Mouse (Mus musculus) forebrain, embryonic 14.5 days (tissue): ENCODE measurements around the gene Nfxl1. TPM values are rescaled to one million over a fixed set of nuclear protein-coding genes. Genes with fewer than 3 reads are reported as not detected.

ENCODE experiments used
- ATAC-seq: fragments of 200-750 bp; cut with Nextera tagmentation; 2 replicates; pipeline ENCODE4 v1.8.0; 2017; ENCODE audit warnings: mild to moderate bottlenecking, moderate library complexity
- DNase-seq: peaks from one replicate; pipeline ENCODE4 v3.0.0-alpha.2; 2015; ENCODE audit warnings: low spot score
- H3K27ac ChIP-seq: fragments of 300-500 bp; sonication (generic); 2 replicates; pipeline ENCODE4 v1.5.1; 2014; ENCODE audit warnings: low read depth, mild to moderate bottlenecking, control low read depth, low read length, moderate library complexity
- H3K27me3 ChIP-seq: fragments of 300-500 bp; sonication (generic); replicated peaks from 2 replicates; pipeline ENCODE4 v1.6.1; 2014; ENCODE audit warnings: low read length, control low read depth, mixed read lengths; ENCODE audit not compliant: control insufficient read depth, insufficient read depth
- H3K36me3 ChIP-seq: fragments of 300-500 bp; sonication (generic); 2 replicates; pipeline ENCODE4 v1.6.1; 2014; ENCODE audit warnings: low read length, control low read depth; ENCODE audit not compliant: control insufficient read depth, insufficient read depth
- H3K4me1 ChIP-seq: fragments of 300-500 bp; sonication (generic); 2 replicates; pipeline ENCODE4 v1.6.1; 2014; ENCODE audit warnings: antibody characterized with exemption, low read length, control low read depth; ENCODE audit not compliant: control insufficient read depth, insufficient read depth
- H3K4me2 ChIP-seq: fragments of 300-500 bp; sonication (generic); 2 replicates; pipeline ENCODE4 v1.6.1; 2014; ENCODE audit warnings: mild to moderate bottlenecking, control low read depth, low read length
- H3K4me3 ChIP-seq: fragments of 300-500 bp; sonication (generic); 2 replicates; pipeline ENCODE4 v1.5.1; 2014; ENCODE audit warnings: low read depth, low read length, control low read depth
- H3K9ac ChIP-seq: fragments of 300-500 bp; sonication (generic); 2 replicates; pipeline ENCODE4 v1.6.1; 2014; ENCODE audit warnings: mild to moderate bottlenecking, low read length, control low read depth, moderate library complexity
- H3K9me3 ChIP-seq: fragments of 300-500 bp; sonication (generic); replicated peaks from 2 replicates; pipeline ENCODE4 v1.6.1; 2016; ENCODE audit warnings: low read length, control low read depth, mixed read lengths; ENCODE audit not compliant: control insufficient read depth
- WGBS: fragments of 180-500 bp; shearing (Covaris S2); extraction: QIAGEN DNeasy Blood & Tissue Kit; methylation state at CpG from one replicate; pipeline ENCODE4 v1.1.7; 2014; 5-methylcytosine and 5-hydroxymethylcytosine counted together
- polyA plus RNA-seq: library from polyadenylated mRNA; unstranded; fragments of >200 nt; fragmentation: Nextera tagmentation; extraction: Ambion mirVana; gene quantifications from 2 replicates; pipeline ENCODE4 v1.2.1, GENCODE M21; 2014

The Nfxl1 gene
- polyA plus RNA-seq, 1 experiment from 2014 or later = 14.1 TPM

DNA sequence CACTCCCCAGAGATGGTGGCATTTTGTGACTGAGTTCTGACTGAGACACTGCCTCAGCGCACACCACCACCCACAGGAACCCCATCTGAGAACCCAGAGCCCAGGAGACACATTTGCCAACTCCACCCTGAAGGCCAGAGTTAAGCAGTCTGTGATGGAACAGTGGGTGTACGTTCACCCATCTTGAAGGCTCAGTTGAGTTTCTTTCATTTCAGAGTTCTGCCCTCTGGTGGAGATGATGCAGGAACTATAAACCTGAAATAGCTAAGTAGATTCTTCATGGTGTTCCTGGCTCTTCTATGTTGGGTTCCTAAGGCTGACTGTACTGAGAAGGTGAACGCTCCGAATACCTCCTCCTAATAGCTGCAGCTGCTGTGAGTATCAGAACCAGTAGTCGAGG lies 53.7 kb downstream of the Nfxl1 start:
- Histone ChIP-seq H3K9me3 (no peaks in the 10 kb centered on the region), H3K4me3 (no peak overlapping the region), H3K9ac (no peak overlapping the region), H3K36me3 (no peaks in the 10 kb centered on the region), H3K27ac (no peak overlapping the region), H3K4me2 (no peak overlapping the region), H3K4me1 (peaks cover 9% of the 10 kb centered on the region; the same call in 1 of the 2 replicates), H3K27me3 (peaks cover 29% of the 10 kb centered on the region)
- WGBS = 78% methylated on average over 5 of the region's 5 CpGs
- ATAC-seq (no peak), DNase-seq (peak; percentile 55)

DNA sequence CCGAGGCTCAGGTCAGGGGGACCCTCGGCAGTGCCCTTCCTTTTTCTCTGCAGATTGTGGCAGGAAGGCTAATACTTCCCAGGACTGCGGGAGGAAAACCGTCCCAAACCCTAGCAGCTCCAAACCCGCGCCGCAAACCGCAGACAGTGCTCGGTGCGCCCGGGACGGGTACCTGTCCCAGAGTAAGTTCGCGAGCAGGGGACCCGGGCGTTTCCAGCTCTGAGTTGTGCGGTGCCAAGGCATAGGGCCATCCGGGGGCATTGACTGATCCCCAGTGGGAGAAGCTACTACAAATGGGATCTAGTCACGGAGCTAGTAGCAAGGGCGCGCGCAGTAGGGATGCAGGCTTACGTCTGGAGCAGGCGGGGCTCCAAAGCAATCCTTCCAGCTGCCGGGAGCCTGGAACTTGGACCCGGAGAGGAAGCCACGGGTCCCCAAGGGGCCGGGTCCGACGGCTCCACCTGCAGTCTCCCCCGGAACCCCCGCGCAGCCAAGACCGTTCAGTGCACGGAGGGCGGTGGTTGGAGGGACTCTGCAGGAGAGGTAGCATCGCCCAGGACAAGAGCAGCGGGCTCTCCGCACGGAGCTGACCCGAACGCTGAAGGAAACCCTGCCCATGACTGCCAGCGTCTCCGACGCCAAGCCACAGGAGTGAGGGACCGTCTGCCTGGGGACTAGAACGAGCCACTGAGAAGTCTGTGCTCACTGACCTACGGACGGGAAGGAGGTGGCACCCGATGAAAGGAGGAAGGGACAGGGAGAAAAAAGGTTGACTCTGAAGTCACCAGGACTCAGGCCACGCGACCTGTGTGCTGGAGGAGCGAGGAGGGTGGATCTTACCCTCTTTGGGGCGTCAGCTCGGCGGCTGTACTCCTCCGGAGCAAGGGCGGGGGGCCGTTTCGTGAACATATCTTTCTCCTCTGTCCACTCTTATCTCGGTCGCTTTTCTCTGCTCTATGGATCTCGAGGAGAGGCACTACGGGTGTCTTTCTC lies 55.7 kb downstream of the Nfxl1 start, which contains the start of gene Corin:
TSS of gene Corin (minus strand) at position 943 of the 993 bp plus-strand sequence.
- Histone ChIP-seq H3K4me2 (peak within 1 kb of the TSS; percentile 56), H3K36me3 (no peaks in the 10 kb centered on the region), H3K9ac (peak within 1 kb of the TSS; percentile 37), H3K4me3 (peak within 1 kb of the TSS; percentile 32), H3K4me1 (peaks cover 9% of the 10 kb centered on the region; the same call in 1 of the 2 replicates), H3K27ac (no peak within 1 kb of the TSS), H3K9me3 (no peaks in the 10 kb centered on the region), H3K27me3 (peaks cover 29% of the 10 kb centered on the region)
- DNase-seq (peak; percentile 1), ATAC-seq (no peak)
- WGBS = 3% methylated on average over 64 of the region's 64 CpGs

- WGBS = 72% methylated on average over 8 of the region's 8 CpGs
- H3K4me1 ChIP-seq = peaks cover 9% of the 10 kb centered on the region; the same call in 1 of the 2 replicates
- DNase-seq = peak; percentile 3
These were observed 56.7 kb downstream of the Nfxl1 start for GRCm38 (mm10) chr5:72502778-72503177.

DNA sequence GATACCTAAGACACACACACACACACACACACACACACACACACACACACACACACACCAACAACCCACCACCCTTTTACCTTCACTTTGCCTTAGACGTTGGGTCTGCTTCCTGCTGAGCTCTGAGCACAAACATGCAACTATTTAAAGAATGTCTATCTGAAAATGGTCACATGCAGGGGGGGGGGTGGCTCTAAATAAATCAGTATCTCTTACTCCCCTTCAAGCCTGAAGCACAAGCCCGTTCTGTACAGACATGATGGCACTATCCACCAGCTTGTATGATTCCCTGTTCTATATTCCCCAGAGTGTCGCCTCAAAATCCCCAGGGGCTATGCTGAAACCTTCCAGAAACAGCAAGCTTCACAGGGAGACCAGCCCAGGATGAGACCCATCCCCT lies 57.7 kb downstream of the Nfxl1 start:
- H3K27me3 ChIP-seq = peaks cover 29% of the 10 kb centered on the region
- peaks cover 9% of the 10 kb centered on the region; the same call in 1 of the 2 replicates for H3K4me1 ChIP-seq
- H3K4me2 ChIP-seq = no peak overlapping the region
- no peak overlapping the region for H3K9ac ChIP-seq
- no peaks in the 10 kb centered on the region for H3K36me3 ChIP-seq
- no peak overlapping the region for H3K4me3 ChIP-seq
- H3K27ac ChIP-seq = no peak overlapping the region
- DNase-seq (no peak), ATAC-seq (no peak)
- 74% methylated on average over 3 of the region's 3 CpGs for WGBS
- H3K9me3 ChIP-seq = no peaks in the 10 kb centered on the region

More at GRCm38 (mm10) chr5:72502778-72503177, 56.7 kb downstream of the Nfxl1 start:
- Histone ChIP-seq H3K9ac (no peak overlapping the region), H3K27ac (no peak overlapping the region), H3K36me3 (no peaks in the 10 kb centered on the region), H3K4me3 (no peak overlapping the region), H3K27me3 (peaks cover 29% of the 10 kb centered on the region), H3K4me2 (no peak overlapping the region), H3K9me3 (no peaks in the 10 kb centered on the region)
- ATAC-seq = no peak

GRCm38 (mm10) chr5:72498271-72498670 lies 61.2 kb downstream of the Nfxl1 start:
- H3K9me3 ChIP-seq = no peaks in the 10 kb centered on the region
- H3K9ac ChIP-seq = no peak overlapping the region
- H3K4me3 ChIP-seq = no peak overlapping the region
- no peak overlapping the region for H3K27ac ChIP-seq
- no peaks in the 10 kb centered on the region for H3K4me1 ChIP-seq
- H3K27me3 ChIP-seq = peaks cover 13% of the 10 kb centered on the region
- H3K36me3 ChIP-seq = no peaks in the 10 kb centered on the region
- WGBS = 77% methylated on average over 10 of the region's 10 CpGs
- DNase-seq (no peak), ATAC-seq (no peak)
- H3K4me2 ChIP-seq = no peak overlapping the region

- no peaks in the 10 kb centered on the region for H3K36me3 ChIP-seq
- H3K9ac ChIP-seq = no peak overlapping the region
- 0 out of 2 replicates have a peak, but pooled peaks cover under 1% of the 10 kb centered on the region for H3K27me3 ChIP-seq
- no peak for ATAC-seq
- H3K27ac ChIP-seq = no peak overlapping the region
- DNase-seq = no peak
- H3K4me3 ChIP-seq = no peak overlapping the region
- no peaks in the 10 kb centered on the region for H3K4me1 ChIP-seq
- WGBS = 87% methylated on average over 4 of the region's 4 CpGs
- H3K4me2 ChIP-seq = no peak overlapping the region
- H3K9me3 ChIP-seq = no peaks in the 10 kb centered on the region
These were observed 62.7 kb downstream of the Nfxl1 start for GRCm38 (mm10) chr5:72496756-72497155.

- ATAC-seq = no peak
- Histone ChIP-seq H3K4me3 (no peak overlapping the region), H3K9ac (no peak overlapping the region)
These were observed 65.6 kb downstream of the Nfxl1 start for GRCm38 (mm10) chr5:72493906-72494305.

DNA sequence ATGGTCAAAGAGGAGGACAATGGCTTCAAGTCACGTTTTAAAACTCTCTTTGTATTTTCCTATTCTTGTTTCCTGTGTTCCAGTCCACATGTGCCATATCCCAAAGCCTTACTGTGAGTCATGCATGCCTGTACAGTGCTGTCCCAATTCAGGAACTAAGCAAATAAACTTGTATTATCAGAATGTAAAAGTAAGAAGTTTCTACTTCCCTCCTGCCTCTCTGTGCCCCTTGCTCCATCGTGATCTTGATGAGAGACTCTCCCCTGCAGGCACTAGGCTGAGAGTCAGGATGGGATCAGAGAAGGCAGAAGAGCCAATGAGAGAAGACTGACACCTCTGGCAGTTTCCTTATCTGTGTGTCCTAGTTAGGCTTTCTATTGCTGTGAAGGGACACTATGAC lies 68.3 kb downstream of the Nfxl1 start:
- H3K36me3 ChIP-seq = no peaks in the 10 kb centered on the region
- 63% methylated on average over 2 of the region's 2 CpGs for WGBS
- H3K4me1 ChIP-seq = no peaks in the 10 kb centered on the region
- DNase-seq (no peak), ATAC-seq (no peak)
- H3K27ac ChIP-seq = no peak overlapping the region
- H3K27me3 ChIP-seq = no peaks in the 10 kb centered on the region
- no peak overlapping the region for H3K4me2 ChIP-seq
- H3K9me3 ChIP-seq = no peaks in the 10 kb centered on the region
- no peak overlapping the region for H3K9ac ChIP-seq
- no peak overlapping the region for H3K4me3 ChIP-seq

More at GRCm38 (mm10) chr5:72493906-72494305, 65.6 kb downstream of the Nfxl1 start:
- WGBS = 81% methylated on average over 7 of the region's 7 CpGs
- Histone ChIP-seq H3K4me2 (no peak overlapping the region), H3K9me3 (no peaks in the 10 kb centered on the region), H3K4me1 (no peaks in the 10 kb centered on the region), H3K27me3 (no peaks in the 10 kb centered on the region), H3K27ac (no peak overlapping the region), H3K36me3 (no peaks in the 10 kb centered on the region)
- DNase-seq = no peak

GRCm38 (mm10) chr5:72480456-72480855 lies 79.0 kb downstream of the Nfxl1 start:
- Histone ChIP-seq H3K27me3 (no peaks in the 10 kb centered on the region), H3K9me3 (no peaks in the 10 kb centered on the region; the same call in 1 of the 2 replicates), H3K4me2 (no peak overlapping the region), H3K36me3 (no peaks in the 10 kb centered on the region), H3K4me1 (no peaks in the 10 kb centered on the region), H3K27ac (no peak overlapping the region), H3K4me3 (no peak overlapping the region), H3K9ac (no peak overlapping the region)
- no peak for DNase-seq
- WGBS = 53% methylated on average over 7 of the region's 7 CpGs
- no peak for ATAC-seq
